In genomic region chr13:108086724-108087123, GRCm38 (mm10) we compare ENCODE assay signal across 31 mouse cellular contexts.
"Had no signal": no experiment of that assay in that cellular context is flagged by ENCODE, and none has a peak within 500 bp of the region (broad histone marks: within the 10 kb centered on the region; RNA-seq: fewer than 3 reads in every experiment).

No protein-coding gene starts in this region.

- H3K27ac ChIP-seq: limb, embryonic 10.5 days; limb, embryonic 12.5 days; limb, embryonic 13.5 days; limb, embryonic 15.5 days; liver, embryonic 12.5 days; liver, embryonic 13.5 days; liver, embryonic 14.5 days; liver, embryonic 15.5 days; lung, embryonic 15.5 days; macrophage; midbrain, embryonic 10.5 days; midbrain, embryonic 12.5 days; midbrain, embryonic 13.5 days; midbrain, embryonic 15.5 days had no signal

- H3K4me2 ChIP-seq: limb, embryonic 12.5 days; limb, embryonic 13.5 days; limb, embryonic 15.5 days; liver, embryonic 11.5 days; liver, embryonic 12.5 days; liver, embryonic 13.5 days; liver, embryonic 15.5 days; lung, embryonic 14.5 days; lung, embryonic 15.5 days; midbrain, embryonic 11.5 days; midbrain, embryonic 12.5 days; midbrain, embryonic 13.5 days; midbrain, embryonic 15.5 days had no signal

- H3K36me3 ChIP-seq: limb, embryonic 15.5 days; liver, embryonic 12.5 days; liver, embryonic 13.5 days; liver, embryonic 15.5 days; lung, embryonic 15.5 days; midbrain, embryonic 12.5 days; midbrain, embryonic 13.5 days; midbrain, embryonic 15.5 days had no signal

- H3K9me3 ChIP-seq: limb, embryonic 10.5 days; limb, embryonic 12.5 days; limb, embryonic 13.5 days; limb, embryonic 15.5 days; liver, embryonic 12.5 days; liver, embryonic 13.5 days; liver, embryonic 15.5 days; lung, embryonic 15.5 days; megakaryocyte, embryonic 14.5 days; midbrain, embryonic 10.5 days; midbrain, embryonic 12.5 days; midbrain, embryonic 13.5 days; midbrain, embryonic 15.5 days had no signal

- DNase-seq: left cerebral cortex, postnatal 4 days; liver; liver, embryonic 13.5 days; liver, postnatal 0 days; lung, adult 18-20 months; lung, adult 2 months; lung, embryonic 14.5 days; lung, postnatal 10 days; lung, postnatal 14 days; lung, postnatal 36 days; lung, postnatal 4 days; midbrain, embryonic 14.5 days had no signal

- H3K27me3 ChIP-seq: limb, embryonic 12.5 days; limb, embryonic 13.5 days; limb, embryonic 15.5 days; liver, embryonic 12.5 days; liver, embryonic 13.5 days; liver, embryonic 15.5 days; lung, embryonic 15.5 days; megakaryocyte, embryonic 14.5 days; midbrain, embryonic 13.5 days; midbrain, embryonic 15.5 days had no signal

- H3K4me3 ChIP-seq: limb, embryonic 10.5 days; limb, embryonic 12.5 days; limb, embryonic 13.5 days; limb, embryonic 15.5 days; liver, embryonic 12.5 days; liver, embryonic 13.5 days; liver, embryonic 15.5 days; lung, embryonic 15.5 days; megakaryocyte, embryonic 14.5 days; midbrain, embryonic 10.5 days; midbrain, embryonic 12.5 days; midbrain, embryonic 13.5 days; midbrain, embryonic 15.5 days; myocyte had no signal

- ATAC-seq: liver, embryonic 12.5 days; liver, postnatal 0 days; lung, postnatal 0 days; midbrain, embryonic 13.5 days; midbrain, embryonic 15.5 days; midbrain, embryonic 16.5 days had no signal

- H3K4me1 ChIP-seq: limb, embryonic 10.5 days; limb, embryonic 12.5 days; limb, embryonic 13.5 days; limb, embryonic 15.5 days; liver, embryonic 12.5 days; liver, embryonic 13.5 days; liver, embryonic 15.5 days; lung, embryonic 15.5 days; midbrain, embryonic 13.5 days; midbrain, embryonic 15.5 days had no signal

- H3K9ac ChIP-seq: limb, embryonic 12.5 days; limb, embryonic 13.5 days; limb, embryonic 15.5 days; liver, embryonic 12.5 days; liver, embryonic 13.5 days; liver, embryonic 14.5 days; liver, embryonic 15.5 days; liver, postnatal 0 days; lung, embryonic 14.5 days; lung, embryonic 15.5 days; midbrain, embryonic 12.5 days; midbrain, embryonic 13.5 days; midbrain, embryonic 15.5 days had no signal
